Mouse (Mus musculus) adrenal gland, adult (tissue): ENCODE results near the gene Snrpc.
A peak's percentile ranks its signal among the peaks of the same experiment; 100 is the strongest.

ENCODE experiments used
- DNase-seq, 2 experiments: peaks; one replicate each; pipeline ENCODE4 v3.0.0; 2022 to 2023; ENCODE audit warnings: low spot score in 1 of 2; ENCODE audit not compliant: inconsistent age in 2 of 2

Snrpc gene

DNA sequence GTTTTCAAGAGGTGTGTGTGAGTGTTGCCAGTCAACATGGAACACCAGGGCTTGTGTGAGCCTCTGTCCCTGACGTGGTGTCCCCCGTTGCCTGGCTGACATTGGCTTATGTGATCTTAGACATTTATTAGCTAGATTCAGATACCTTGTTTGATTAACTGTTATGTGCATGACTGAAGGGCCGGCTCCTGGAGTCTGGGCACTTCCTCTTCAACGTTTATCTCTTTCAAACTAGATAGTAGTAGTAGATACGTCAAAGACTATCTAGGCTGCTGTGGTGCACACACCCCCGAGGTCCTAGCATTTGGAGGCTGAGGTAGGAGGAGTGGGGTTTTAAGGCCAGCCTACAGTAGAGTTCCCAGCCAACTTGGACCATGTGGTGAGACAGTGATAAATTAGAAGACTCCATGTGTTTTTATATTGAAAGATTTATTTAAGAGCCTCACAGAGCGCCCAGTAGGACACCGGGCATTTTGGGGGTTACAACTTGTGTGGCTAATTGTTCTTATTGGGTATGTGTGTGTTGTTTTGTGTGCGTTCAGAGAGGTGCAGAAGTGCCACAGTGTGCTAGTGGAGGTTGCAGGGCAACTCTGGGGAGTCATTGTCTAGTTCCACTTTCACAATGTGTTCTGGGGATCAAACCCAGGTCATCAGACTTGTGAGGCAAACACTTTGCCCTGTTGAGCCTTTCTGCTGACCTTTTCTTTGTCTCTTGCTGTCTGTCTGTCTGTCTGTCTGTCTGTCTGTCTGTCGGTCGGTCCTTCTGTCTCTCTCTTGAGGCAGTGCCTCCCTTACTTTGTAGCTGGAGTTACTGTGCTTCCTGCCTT, 19.9 kb downstream of the Snrpc start:
- DNase-seq: peak in 1 of 2 experiments; percentile 54

DNA sequence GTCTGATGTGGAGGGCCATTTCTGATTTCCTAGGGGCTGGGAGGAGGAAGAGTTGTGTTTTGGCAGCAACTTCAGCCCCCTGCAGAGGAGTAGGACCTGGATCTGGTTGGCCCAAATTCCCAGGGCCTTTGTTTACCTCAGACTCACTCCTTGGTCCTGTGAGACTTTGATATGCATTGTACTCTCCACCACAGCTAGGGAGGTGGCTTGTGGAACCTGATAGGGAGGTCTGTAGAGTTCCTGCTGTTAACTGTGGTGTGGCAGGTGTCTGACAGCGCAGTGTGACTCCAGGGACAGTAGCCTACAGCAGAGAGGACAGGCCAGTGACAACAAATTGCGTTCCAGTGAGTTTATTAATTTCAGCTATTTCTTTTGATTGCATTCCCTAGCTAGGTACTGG, 21.2 kb downstream of the Snrpc start:
- no peak for DNase-seq

- DNase-seq: no peak
Observed at GRCm38 (mm10) chr17:27865461-27865860, 27.5 kb downstream of the Snrpc start.

DNA sequence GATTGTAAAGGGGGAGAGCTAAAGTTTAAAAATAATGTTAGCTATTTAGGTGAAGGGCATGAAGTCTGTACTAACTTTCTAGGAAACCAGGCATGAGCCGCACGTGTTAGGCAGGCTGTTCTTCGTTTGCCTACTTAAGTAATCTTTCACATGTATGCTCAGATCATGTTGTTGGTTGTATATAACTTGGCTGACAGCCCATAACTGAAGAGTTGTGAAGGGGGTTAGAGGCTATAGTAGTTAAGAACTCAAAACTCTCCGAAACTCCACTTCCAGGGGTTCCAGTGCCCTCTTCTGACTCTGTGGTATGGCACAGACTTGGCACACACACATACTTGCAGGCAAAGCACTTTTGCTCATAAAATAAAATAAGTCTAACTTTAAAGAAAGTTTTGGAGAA, 28.8 kb downstream of the Snrpc start:
- no peak for DNase-seq

- no peak for DNase-seq
Observed at GRCm38 (mm10) chr17:27871851-27872250, 33.9 kb downstream of the Snrpc start.

DNA sequence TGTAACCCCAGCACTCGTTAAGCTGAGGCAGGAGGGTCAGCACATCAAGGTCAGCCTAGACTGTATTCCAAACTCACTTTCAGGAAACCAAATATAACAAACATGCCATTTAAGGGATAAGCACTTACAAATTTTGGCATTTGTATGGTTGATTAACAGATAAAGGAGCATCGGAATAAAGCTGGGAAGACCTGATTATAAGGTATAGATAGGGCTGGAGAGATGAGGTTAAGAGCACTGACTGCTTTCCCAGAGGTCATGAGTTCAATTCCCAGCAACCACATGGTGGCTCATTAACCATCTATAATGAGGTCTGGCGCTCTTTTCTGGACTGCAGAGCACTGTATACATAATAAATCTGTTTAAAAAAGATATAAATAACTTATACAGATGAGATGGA, 35.6 kb downstream of the Snrpc start:
- DNase-seq: no peak

DNA sequence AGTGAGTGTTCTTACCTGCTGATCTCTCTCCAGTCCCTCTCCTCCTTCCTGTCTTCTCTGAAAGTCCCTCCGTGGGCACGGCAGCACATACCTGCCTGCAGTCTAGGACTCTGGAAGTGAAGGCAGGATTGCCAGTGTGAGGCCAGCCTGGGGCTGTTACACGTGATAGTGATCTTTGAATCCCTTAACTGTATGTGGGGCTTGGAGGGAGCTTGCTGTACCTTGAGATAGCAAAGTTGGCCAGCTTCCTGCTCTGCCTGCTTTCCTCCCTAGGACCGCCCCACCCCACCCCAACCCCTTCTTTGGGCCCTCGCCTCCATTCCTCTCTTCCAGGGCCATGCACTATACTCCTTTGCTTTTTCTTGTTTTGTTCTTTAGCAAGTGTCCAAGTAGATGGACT, 36.6 kb downstream of the Snrpc start:
- DNase-seq: no peak

DNA sequence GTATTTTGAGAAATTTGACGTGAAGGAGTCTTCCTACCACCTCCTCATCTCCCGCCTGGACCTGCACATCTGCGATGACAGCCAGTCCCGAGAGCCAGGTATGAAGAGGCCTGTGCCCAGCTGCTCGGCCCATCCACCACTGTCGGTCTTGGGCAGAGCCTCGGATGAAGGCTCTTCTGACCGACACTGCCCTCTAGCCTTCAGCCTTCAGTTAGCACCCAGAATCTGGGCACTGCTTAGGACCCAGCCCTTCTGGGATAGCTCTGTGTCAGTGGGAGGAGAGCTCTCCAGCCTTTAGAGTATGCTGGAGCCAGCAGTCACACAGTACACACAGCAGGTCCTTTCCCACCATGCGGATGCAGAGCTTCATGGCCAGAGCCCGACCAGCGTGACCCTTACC, 43.6 kb downstream of the Snrpc start:
- peak; percentile 36 to 76 for DNase-seq

DNA sequence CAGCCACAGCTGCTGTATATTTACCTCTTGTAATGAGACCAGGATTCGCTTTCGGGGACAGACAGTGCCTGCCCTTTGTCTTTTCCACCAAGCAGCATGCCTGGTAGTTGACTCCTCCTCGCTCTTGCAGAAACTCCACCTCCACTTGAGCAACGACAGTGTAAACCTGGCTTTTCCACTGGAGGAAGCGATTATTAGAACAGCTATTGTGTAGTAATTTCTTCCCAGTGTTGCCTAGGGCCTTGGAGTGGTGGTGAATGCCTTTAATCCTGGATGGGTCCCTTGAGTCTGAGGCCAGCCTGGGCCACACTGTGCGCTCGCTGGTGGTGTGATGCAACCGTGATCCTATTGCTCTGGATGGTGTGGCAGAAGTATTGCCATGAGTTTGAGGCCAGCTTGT, 45.2 kb downstream of the Snrpc start:
- peak in 1 of 2 experiments; percentile 58 for DNase-seq

DNA sequence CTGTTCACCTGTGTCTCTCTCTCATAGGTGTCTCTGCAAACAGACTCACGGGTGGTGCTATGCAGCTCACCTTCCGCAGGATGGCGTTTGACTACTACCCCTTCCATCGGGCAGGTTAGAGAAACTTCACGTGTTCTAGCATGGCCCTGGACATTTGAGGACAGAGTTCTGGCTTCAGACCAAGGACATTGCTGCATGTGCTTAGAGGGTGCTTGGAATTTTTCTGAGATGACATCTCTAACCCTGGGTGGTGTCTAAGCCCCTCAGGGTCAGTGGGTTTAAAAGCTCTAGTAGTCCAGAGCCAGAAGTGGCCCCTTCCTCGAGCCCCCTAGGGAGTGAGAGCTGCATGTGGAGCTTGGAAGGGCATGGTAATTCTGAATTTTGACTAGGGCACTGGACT, 46.0 kb downstream of the Snrpc start:
- DNase-seq: peak in 1 of 2 experiments; percentile 72

DNA sequence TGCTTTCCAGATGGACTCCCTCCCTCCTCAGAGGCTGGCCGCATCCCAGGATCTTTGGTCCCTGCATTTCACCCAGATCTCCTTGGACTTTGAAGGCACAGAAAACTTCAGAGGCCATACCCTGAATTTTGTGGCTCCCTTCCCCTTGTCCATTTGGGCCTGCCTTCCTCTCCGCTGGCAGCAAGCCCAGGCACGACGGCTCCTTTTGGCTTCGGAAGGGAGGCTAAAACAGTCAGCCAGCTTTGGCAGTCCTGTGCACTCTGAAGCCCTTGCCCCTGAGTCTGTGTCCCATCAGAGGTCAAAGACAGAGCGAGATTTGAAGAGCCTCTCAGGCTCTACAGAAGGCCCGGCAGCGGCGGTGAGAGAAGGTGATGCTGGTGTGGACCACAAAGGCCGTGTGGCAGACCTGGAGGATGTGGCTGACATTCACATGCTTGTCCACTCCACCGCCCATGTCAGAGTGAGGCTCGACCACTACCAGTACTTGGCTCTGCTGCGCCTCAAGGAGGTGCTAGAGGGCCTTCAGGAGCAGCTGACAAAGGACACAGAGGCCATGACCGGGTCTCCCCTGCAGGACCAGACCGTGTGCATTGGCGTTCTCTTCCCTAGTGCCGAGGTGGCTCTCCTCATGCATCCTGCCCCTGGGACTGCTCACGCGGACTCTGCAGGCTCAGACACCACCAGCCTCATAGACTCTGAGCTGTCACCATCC, 48.7 kb downstream of the Snrpc start:
- peak; percentile 34 to 70 for DNase-seq
